Mouse (Mus musculus) MEL (cell line): ENCODE measurements around the gene Kcnmb4.
A peak's percentile ranks its signal among the peaks of the same experiment; 100 is the strongest.

Experiments
- CTCF ChIP-seq, 3 experiments: IDR thresholded peaks in 2 of 3; conservative IDR thresholded peaks in 1 of 3; 2 replicates each; pipeline ENCODE4 v1.5.1; 2011 to 2012; ENCODE audit warnings: low read length in 3 of 3, low read depth in 2 of 3, mild to moderate bottlenecking in 2 of 3, improper control_type of control experiment in 1 of 3, inconsistent platforms in 1 of 3, mixed read lengths in 1 of 3, moderate library complexity in 1 of 3; ENCODE audit not compliant: control insufficient read depth in 1 of 3, insufficient read depth in 1 of 3, poor library complexity in 1 of 3, severe bottlenecking in 1 of 3
- GATA1 ChIP-seq: IDR thresholded peaks from 2 replicates; pipeline ENCODE4 v1.6.1; 2011; ENCODE audit warnings: low read depth, low read length, improper control_type of control experiment
- KAT2A ChIP-seq: conservative IDR thresholded peaks from 2 replicates; pipeline ENCODE4 v1.6.1; 2012; ENCODE audit warnings: low read depth, low read length, improper control_type of control experiment, inconsistent platforms
- MAFK ChIP-seq: IDR thresholded peaks from 2 replicates; pipeline ENCODE4 v1.6.1; 2011; ENCODE audit warnings: low read depth, mild to moderate bottlenecking, low read length, improper control_type of control experiment, borderline replicate concordance
- MAZ ChIP-seq: IDR thresholded peaks from 2 replicates; pipeline ENCODE4 v1.6.1; 2012; ENCODE audit warnings: low read depth, mild to moderate bottlenecking, inconsistent platforms, low read length, improper control_type of control experiment
- MYB ChIP-seq: IDR thresholded peaks from 2 replicates; pipeline ENCODE4 v1.6.1; 2011; ENCODE audit warnings: mild to moderate bottlenecking, low read depth, low read length, improper control_type of control experiment
- NRF1 ChIP-seq: IDR thresholded peaks from 2 replicates; pipeline ENCODE4 v1.6.1; 2014; ENCODE audit warnings: low read depth, mild to moderate bottlenecking, inconsistent platforms, low read length, improper control_type of control experiment, moderate library complexity; ENCODE audit not compliant: poor library complexity, insufficient read depth, severe bottlenecking
- POLR2A ChIP-seq, 2 experiments: IDR thresholded peaks; 2 replicates each; pipeline ENCODE4 v1.6.1; 2011 to 2012; ENCODE audit warnings: low read length in 2 of 2, mild to moderate bottlenecking in 2 of 2, control low read depth in 1 of 2, improper control_type of control experiment in 1 of 2, low read depth in 1 of 2, moderate library complexity in 1 of 2; ENCODE audit not compliant: control insufficient read depth in 1 of 2, insufficient read depth in 1 of 2, poor library complexity in 1 of 2
- POLR2AphosphoS2 ChIP-seq: IDR thresholded peaks from 2 replicates; pipeline ENCODE4 v1.6.1; 2011; ENCODE audit warnings: low read length, improper control_type of control experiment
- ZKSCAN1 ChIP-seq: IDR thresholded peaks from 2 replicates; pipeline ENCODE4 v1.6.1; 2012; ENCODE audit warnings: low read depth, mild to moderate bottlenecking, inconsistent platforms, low read length, improper control_type of control experiment, moderate library complexity

- TF ChIP-seq POLR2AphosphoS2: no peak
- peak in 1 of 3 experiments; percentile 20; a peak in 2 of 6 replicates for TF ChIP-seq CTCF (IDR thresholded peaks at IDR 0.05 in 2 of 3, conservative IDR thresholded peaks at IDR 0.05 in 1 of 3; ENCODE audit: control insufficient read depth in 1 of 3, insufficient read depth in 1 of 3, low read depth in 2 of 3, low read length in 3 of 3, poor library complexity in 1 of 3, severe bottlenecking in 1 of 3)
- no peak for TF ChIP-seq POLR2A (IDR thresholded peaks at IDR 0.05; ENCODE audit: control insufficient read depth in 1 of 2, insufficient read depth in 1 of 2, low read depth in 1 of 2, low read length in 2 of 2, poor library complexity in 1 of 2)
- no peak for TF ChIP-seq MAFK
- TF ChIP-seq NRF1: no peak
- no peak for TF ChIP-seq KAT2A
- TF ChIP-seq GATA1: no peak
- TF ChIP-seq MAZ: no peak
- TF ChIP-seq MYB: no peak
- TF ChIP-seq ZKSCAN1: no peak
These were observed 29.3 kb downstream of the Kcnmb4 start for GRCm38 (mm10) chr10:116444371-116444770.
